Mouse (Mus musculus) G1E (cell line): ENCODE measurements around the gene Tmem115. TPM values are rescaled to one million over a fixed set of nuclear protein-coding genes. Genes with fewer than 3 reads are reported as not detected.

Experiments
- ATAC-seq: 2 replicates; pipeline ENCODE4 v1.8.0; 2016; ENCODE audit warnings: mild to moderate bottlenecking; ENCODE audit not compliant: insufficient number of reproducible peaks, poor library complexity, low FRiP score, severe bottlenecking; ENCODE audit errors: extremely low read depth
- DNase-seq: peaks from one replicate; pipeline ENCODE4 v3.0.0; 2012; ENCODE audit warnings: low spot score
- H3K27me3 ChIP-seq: 2 replicates; pipeline ENCODE4 v1.6.1; 2012; ENCODE audit warnings: mild to moderate bottlenecking, low read length, inconsistent platforms; ENCODE audit not compliant: insufficient read depth
- H3K36me3 ChIP-seq: replicated peaks from 2 replicates; pipeline ENCODE3; 2012; ENCODE audit warnings: mild to moderate bottlenecking, inconsistent platforms
- H3K4me1 ChIP-seq: 2 replicates; pipeline ENCODE4 v1.6.1; 2012; ENCODE audit warnings: low read depth, low read length, inconsistent platforms, mixed read lengths; ENCODE audit not compliant: insufficient read depth
- H3K4me3 ChIP-seq: 2 replicates; pipeline ENCODE4 v1.5.1; 2012; ENCODE audit warnings: low read depth, mild to moderate bottlenecking, inconsistent platforms, low read length, moderate library complexity, mixed read lengths
- H3K9me3 ChIP-seq: replicated peaks from 2 replicates; pipeline ENCODE4 v1.6.1; 2012; ENCODE audit warnings: inconsistent platforms
- CTCF ChIP-seq: IDR thresholded peaks from 2 replicates; pipeline ENCODE4 v1.5.1; 2012; ENCODE audit warnings: low read depth, low read length, inconsistent platforms, mixed read lengths
- GATA1 ChIP-seq: IDR thresholded peaks from 2 replicates; pipeline ENCODE4 v1.6.1; 2012; ENCODE audit warnings: borderline replicate concordance, low read length, inconsistent platforms, mixed read lengths
- GATA2 ChIP-seq: IDR thresholded peaks from 2 replicates; pipeline ENCODE4 v1.6.1; 2012; ENCODE audit warnings: low read depth, low read length, inconsistent platforms, borderline replicate concordance
- POLR2AphosphoS5 ChIP-seq: IDR thresholded peaks from 2 replicates; pipeline ENCODE4 v1.6.1; 2012; ENCODE audit warnings: low read depth, low read length, inconsistent platforms; ENCODE audit not compliant: insufficient replicate concordance
- TAL1 ChIP-seq: conservative IDR thresholded peaks from 2 replicates; pipeline ENCODE4 v1.6.1; 2012; ENCODE audit warnings: low read depth, low read length, inconsistent platforms, mixed read lengths
- polyA plus RNA-seq: library from polyadenylated mRNA; stranded (reverse); fragments of >175 nt; gene quantifications from 2 replicates; pipeline ENCODE4 v1.2.3, GENCODE M21; 2012
- total RNA-seq, 2 experiments: library from RNA; stranded (forward) in 1 of 2; stranded (reverse) in 1 of 2; fragments of 200-1000 nt in 1 of 2; fragments of >200 nt in 1 of 2; fragmentation: Nextera tagmentation in 1 of 2; gene quantifications; 2 replicates each; pipeline ENCODE4 v1.2.3; 2014 to 2017

Tmem115 gene
- total and polyA plus RNA-seq, 3 experiments, result 18.0 to 27.1 (median 20.5) TPM

DNA sequence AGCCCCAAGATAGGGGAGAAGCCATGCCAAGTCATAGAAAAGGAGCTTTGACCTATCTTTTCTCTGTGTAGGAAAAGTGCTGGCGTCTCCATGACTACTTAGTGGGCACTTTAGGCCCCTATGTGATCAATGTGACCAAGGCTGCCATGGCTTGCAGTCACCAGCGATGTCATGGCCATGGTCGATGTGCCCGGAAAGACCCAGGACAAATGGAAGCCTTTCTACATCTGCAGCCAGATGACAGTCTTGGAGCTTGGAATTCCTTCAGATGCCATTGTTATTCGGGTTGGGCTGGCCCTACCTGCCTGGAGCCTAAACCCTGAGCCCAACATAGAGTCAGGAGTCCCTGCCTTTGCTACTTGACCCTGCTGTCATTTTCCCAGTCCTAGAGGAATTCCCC lies 52.8 kb downstream of the Tmem115 start:
- Histone ChIP-seq H3K36me3 (peaks cover 69% of the 10 kb centered on the region), H3K9me3 (no peaks in the 10 kb centered on the region), H3K27me3 (no peaks in the 10 kb centered on the region), H3K4me3 (peak overlapping the region; percentile 50; the same call in 1 of the 2 replicates), H3K4me1 (peaks cover 84% of the 10 kb centered on the region)
- ATAC-seq (no peak), DNase-seq (no peak)
- TF ChIP-seq POLR2AphosphoS5, result no peak
- no peak for TF ChIP-seq GATA2
- no peak for TF ChIP-seq TAL1
- TF ChIP-seq CTCF, result no peak
- TF ChIP-seq GATA1, result no peak

DNA sequence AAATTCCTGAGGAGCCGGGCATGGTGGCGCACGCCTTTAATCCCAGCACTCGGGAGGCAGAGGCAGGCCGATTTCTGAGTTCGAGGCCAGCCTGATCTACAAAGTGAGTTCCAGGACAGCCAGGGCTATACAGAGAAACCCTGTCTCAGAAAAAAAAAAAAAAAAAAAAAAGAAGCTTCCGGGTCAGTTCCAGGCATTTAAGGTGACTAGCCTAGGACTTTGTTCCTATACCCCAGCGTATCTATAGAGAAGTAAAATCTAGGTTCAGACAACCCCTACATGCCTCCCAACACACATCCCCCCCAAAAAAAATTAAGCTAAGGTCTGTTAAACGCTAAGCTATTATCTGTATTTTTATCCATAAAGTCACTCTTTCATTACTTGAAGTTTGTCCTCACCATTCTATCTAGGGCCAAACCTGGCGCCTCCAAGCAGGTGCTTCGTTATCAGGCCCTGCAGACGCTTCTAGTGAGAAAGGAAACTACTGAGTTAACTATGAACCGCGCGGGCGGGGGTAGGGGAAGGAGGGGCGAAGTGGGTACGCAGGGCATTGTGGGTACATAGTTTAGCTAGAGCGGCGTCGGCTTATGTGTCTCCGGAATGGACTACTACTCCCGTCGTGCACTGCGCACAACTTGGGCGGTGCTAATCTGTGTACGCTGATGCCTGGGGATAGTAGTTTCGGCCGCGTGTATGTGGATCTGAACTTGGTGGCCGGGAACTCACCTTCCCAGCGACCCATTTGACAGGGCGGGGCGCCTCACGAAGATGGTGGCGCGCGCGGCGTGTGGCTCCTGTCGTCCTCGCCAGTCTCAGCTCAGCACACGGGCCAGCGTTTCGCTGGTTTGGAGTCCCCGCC lies 53.5 kb downstream of the Tmem115 start, which contains the start of gene Ifrd2:
Ifrd2 (plus strand) TSS at position 669 of the 859 bp plus-strand sequence.
- ATAC-seq (peak; percentile 81), DNase-seq (peak; percentile 76)
- H3K36me3 ChIP-seq, result peaks cover 74% of the 10 kb centered on the region

DNA sequence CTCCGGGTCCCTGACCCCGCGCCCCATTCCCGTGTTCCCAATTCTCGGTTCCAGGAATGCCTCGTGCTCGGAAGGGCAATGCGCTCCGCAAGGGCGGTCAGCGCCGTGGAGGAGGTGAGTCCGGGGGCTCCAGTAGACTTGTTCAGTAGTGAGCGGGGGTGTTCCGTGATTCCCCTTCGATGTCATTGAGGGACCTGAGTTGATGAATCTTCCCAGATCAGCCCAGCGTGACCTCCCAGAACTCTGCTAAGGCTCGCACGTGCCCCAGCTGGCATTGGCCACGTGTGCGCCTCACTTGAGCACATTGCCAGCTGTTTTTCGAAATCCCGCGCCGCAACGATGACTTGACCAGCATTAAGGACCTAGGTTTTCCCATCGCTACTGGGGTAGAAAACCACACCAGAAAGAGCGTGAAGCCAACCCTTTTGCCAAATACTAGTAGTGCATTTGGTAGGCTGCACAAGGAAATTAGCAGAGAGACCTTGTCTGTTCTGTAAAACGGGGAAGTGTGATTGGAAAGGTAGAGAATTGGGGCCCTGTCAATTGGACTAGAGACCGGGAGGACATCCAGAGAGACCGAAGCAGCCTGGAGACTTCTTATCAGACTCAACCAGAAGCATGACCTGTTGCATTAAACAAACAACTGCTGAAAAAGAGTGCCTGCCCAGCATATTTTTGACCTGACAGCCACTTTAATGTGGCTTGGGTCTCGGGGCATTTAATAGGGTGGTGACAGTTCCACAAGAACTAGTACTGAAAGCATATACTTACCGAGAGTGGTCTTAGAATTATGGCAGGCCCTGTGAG lies 54.3 kb downstream of the Tmem115 start:
- Histone ChIP-seq H3K9me3 (no peaks in the 10 kb centered on the region), H3K36me3 (peaks cover 74% of the 10 kb centered on the region), H3K4me3 (peak overlapping the region; percentile 80), H3K4me1 (peaks cover 81% of the 10 kb centered on the region), H3K27me3 (no peaks in the 10 kb centered on the region)
- peak; percentile 64 for TF ChIP-seq TAL1
- TF ChIP-seq POLR2AphosphoS5, result no peak
- no peak for DNase-seq
- ATAC-seq, result no peak

More for the DNA sequence above, 53.5 kb downstream of the Tmem115 start, which contains the start of gene Ifrd2:
- peak within 1 kb of the TSS; percentile 80 for H3K4me3 ChIP-seq
- H3K4me1 ChIP-seq, result peaks cover 84% of the 10 kb centered on the region
- TF ChIP-seq POLR2AphosphoS5 (no peak), GATA2 (no peak), TAL1 (peak; percentile 84), CTCF (no peak), GATA1 (no peak)
- no peaks in the 10 kb centered on the region for H3K27me3 ChIP-seq
- no peaks in the 10 kb centered on the region for H3K9me3 ChIP-seq

Other genes with a start within 250 kb of the Tmem115 start
Only the 20 nearest of the 21 such genes appear.
- gene Cish, start 237.9 kb upstream of the Tmem115 start, total RNA-seq (2014; fragmentation: Nextera tagmentation), result 106 TPM in 2 replicates
- 22.1 and 24.7 TPM in 2 replicates for gene Cish, start 237.9 kb upstream of the Tmem115 start, total RNA-seq (2017)
- gene Cish, start 237.9 kb upstream of the Tmem115 start, polyA plus RNA-seq, result 151 and 158 TPM in 2 replicates
- gene Hemk1, start 195.6 kb upstream of the Tmem115 start, total RNA-seq (2014; fragmentation: Nextera tagmentation), result 29.6 and 42.6 TPM in 2 replicates
- gene Hemk1, start 195.6 kb upstream of the Tmem115 start, total RNA-seq (2017), result 35.6 and 48.6 TPM in 2 replicates
- gene Hemk1, start 195.6 kb upstream of the Tmem115 start, polyA plus RNA-seq, result 9.4 and 11.0 TPM in 2 replicates
- gene 6430571L13Rik, start 193.3 kb upstream of the Tmem115 start, total RNA-seq (2014; fragmentation: Nextera tagmentation), result 1.3 TPM in 1 of 2 replicates, not detected in the other
- 0.64 and 0.76 TPM in 2 replicates for gene 6430571L13Rik, start 193.3 kb upstream of the Tmem115 start, total RNA-seq (2017)
- 0.29 and 0.46 TPM in 2 replicates for gene 6430571L13Rik, start 193.3 kb upstream of the Tmem115 start, polyA plus RNA-seq
- gene Cacna2d2, start 134.3 kb upstream of the Tmem115 start, total RNA-seq (2014; fragmentation: Nextera tagmentation), result not detected in 2 replicates
- gene Cacna2d2, start 134.3 kb upstream of the Tmem115 start, total RNA-seq (2017), result 0.05 and 0.06 TPM in 2 replicates
- 0.09 TPM in 1 of 2 replicates, not detected in the other for gene Cacna2d2, start 134.3 kb upstream of the Tmem115 start, polyA plus RNA-seq
- gene Cyb561d2, start 8.2 kb downstream of the Tmem115 start, total RNA-seq (2014; fragmentation: Nextera tagmentation), result 1.9 TPM in 1 of 2 replicates, not detected in the other
- 23.1 and 30.2 TPM in 2 replicates for gene Cyb561d2, start 8.2 kb downstream of the Tmem115 start, total RNA-seq (2017)
- 10.6 and 11.7 TPM in 2 replicates for gene Cyb561d2, start 8.2 kb downstream of the Tmem115 start, polyA plus RNA-seq
- gene Nprl2, start 8.3 kb downstream of the Tmem115 start, total RNA-seq (2014; fragmentation: Nextera tagmentation), result 16.3 and 22.6 TPM in 2 replicates
- gene Nprl2, start 8.3 kb downstream of the Tmem115 start, total RNA-seq (2017), result 18.4 and 35.0 TPM in 2 replicates
- gene Nprl2, start 8.3 kb downstream of the Tmem115 start, polyA plus RNA-seq, result 1.4 and 1.7 TPM in 2 replicates
- 1.1 TPM in 1 of 2 replicates, not detected in the other for gene Zmynd10, start 13.4 kb downstream of the Tmem115 start, total RNA-seq (2014; fragmentation: Nextera tagmentation)
- gene Zmynd10, start 13.4 kb downstream of the Tmem115 start, total RNA-seq (2017), result 6.2 and 7.3 TPM in 2 replicates
- 1.1 TPM in 2 replicates for gene Zmynd10, start 13.4 kb downstream of the Tmem115 start, polyA plus RNA-seq
- gene Rassf1, start 17.6 kb downstream of the Tmem115 start, total RNA-seq (2014; fragmentation: Nextera tagmentation), result 15.4 and 19.4 TPM in 2 replicates
- 29.5 and 35.4 TPM in 2 replicates for gene Rassf1, start 17.6 kb downstream of the Tmem115 start, total RNA-seq (2017)
- gene Rassf1, start 17.6 kb downstream of the Tmem115 start, polyA plus RNA-seq, result 10.7 and 12.1 TPM in 2 replicates
- 30.4 and 33.1 TPM in 2 replicates for gene Tusc2, start 29.3 kb downstream of the Tmem115 start, total RNA-seq (2014; fragmentation: Nextera tagmentation)
- 16.0 and 21.3 TPM in 2 replicates for gene Tusc2, start 29.3 kb downstream of the Tmem115 start, total RNA-seq (2017)
- 24.4 and 45.3 TPM in 2 replicates for gene Tusc2, start 29.3 kb downstream of the Tmem115 start, polyA plus RNA-seq
- gene Hyal2, start 34.0 kb downstream of the Tmem115 start, total RNA-seq (2014; fragmentation: Nextera tagmentation), result 11.7 and 16.8 TPM in 2 replicates
- gene Hyal2, start 34.0 kb downstream of the Tmem115 start, total RNA-seq (2017), result 4.2 and 5.5 TPM in 2 replicates
- gene Hyal2, start 34.0 kb downstream of the Tmem115 start, polyA plus RNA-seq, result 28.9 and 33.9 TPM in 2 replicates
- gene Hyal1, start 43.0 kb downstream of the Tmem115 start, total RNA-seq (2014; fragmentation: Nextera tagmentation), result 6.6 and 7.3 TPM in 2 replicates
- gene Hyal1, start 43.0 kb downstream of the Tmem115 start, total RNA-seq (2017), result 1.9 and 2.3 TPM in 2 replicates
- gene Hyal1, start 43.0 kb downstream of the Tmem115 start, polyA plus RNA-seq, result 1.4 and 2.2 TPM in 2 replicates
- 17.1 and 17.4 TPM in 2 replicates for gene Naa80, start 44.9 kb downstream of the Tmem115 start, total RNA-seq (2014; fragmentation: Nextera tagmentation)
- gene Naa80, start 44.9 kb downstream of the Tmem115 start, total RNA-seq (2017), result 13.1 and 14.6 TPM in 2 replicates
- gene Naa80, start 44.9 kb downstream of the Tmem115 start, polyA plus RNA-seq, result 53.5 and 53.8 TPM in 2 replicates
- gene Hyal3, start 46.9 kb downstream of the Tmem115 start, total RNA-seq (2014; fragmentation: Nextera tagmentation), result 4.6 and 7.7 TPM in 2 replicates
- 1.1 and 1.4 TPM in 2 replicates for gene Hyal3, start 46.9 kb downstream of the Tmem115 start, total RNA-seq (2017)
- 0.29 and 0.53 TPM in 2 replicates for gene Hyal3, start 46.9 kb downstream of the Tmem115 start, polyA plus RNA-seq
- 178 and 183 TPM in 2 replicates for gene Ifrd2, start 53.7 kb downstream of the Tmem115 start, total RNA-seq (2014; fragmentation: Nextera tagmentation)
- 76.0 and 76.7 TPM in 2 replicates for gene Ifrd2, start 53.7 kb downstream of the Tmem115 start, total RNA-seq (2017)
- gene Ifrd2, start 53.7 kb downstream of the Tmem115 start, polyA plus RNA-seq, result 153 and 156 TPM in 2 replicates
- gene Sema3b, start 75.3 kb downstream of the Tmem115 start, total RNA-seq (2014; fragmentation: Nextera tagmentation), result not detected in 2 replicates
- gene Sema3b, start 75.3 kb downstream of the Tmem115 start, total RNA-seq (2017), result 0.27 TPM in 1 of 2 replicates, not detected in the other
- not detected in 2 replicates for gene Sema3b, start 75.3 kb downstream of the Tmem115 start, polyA plus RNA-seq
- gene Gnai2, start 101.4 kb downstream of the Tmem115 start, total RNA-seq (2014; fragmentation: Nextera tagmentation), result 337 and 375 TPM in 2 replicates
- 232 TPM in 2 replicates for gene Gnai2, start 101.4 kb downstream of the Tmem115 start, total RNA-seq (2017)
- gene Gnai2, start 101.4 kb downstream of the Tmem115 start, polyA plus RNA-seq, result 657 and 787 TPM in 2 replicates
- gene Slc38a3, start 135.6 kb downstream of the Tmem115 start, total RNA-seq (2014; fragmentation: Nextera tagmentation), result not detected in 2 replicates
- gene Slc38a3, start 135.6 kb downstream of the Tmem115 start, total RNA-seq (2017), result 0.11 and 0.12 TPM in 2 replicates
- not detected in 2 replicates for gene Slc38a3, start 135.6 kb downstream of the Tmem115 start, polyA plus RNA-seq
- not detected in 2 replicates for gene Gnat1, start 145.8 kb downstream of the Tmem115 start, total RNA-seq (2014; fragmentation: Nextera tagmentation)
- 0.05 TPM in 1 of 2 replicates, not detected in the other for gene Gnat1, start 145.8 kb downstream of the Tmem115 start, total RNA-seq (2017)
- not detected in 2 replicates for gene Gnat1, start 145.8 kb downstream of the Tmem115 start, polyA plus RNA-seq
- not detected in 2 replicates for gene Sema3f, start 176.5 kb downstream of the Tmem115 start, total RNA-seq (2014; fragmentation: Nextera tagmentation)
- gene Sema3f, start 176.5 kb downstream of the Tmem115 start, total RNA-seq (2017), result 0.11 and 0.52 TPM in 2 replicates
- gene Sema3f, start 176.5 kb downstream of the Tmem115 start, polyA plus RNA-seq, result 0.07 and 0.09 TPM in 2 replicates
- gene Rbm5, start 237.1 kb downstream of the Tmem115 start, total RNA-seq (2014; fragmentation: Nextera tagmentation), result 355 and 467 TPM in 2 replicates
- gene Rbm5, start 237.1 kb downstream of the Tmem115 start, total RNA-seq (2017), result 261 and 271 TPM in 2 replicates
- 14.3 and 23.4 TPM in 2 replicates for gene Rbm5, start 237.1 kb downstream of the Tmem115 start, polyA plus RNA-seq